Mouse (Mus musculus): ENCODE measurements around the gene Rfxap. TPM values are rescaled to one million over a fixed set of nuclear protein-coding genes. Genes with fewer than 3 reads are reported as not detected.
"Not testable (repeated sequence)": the region's sequence is repeated elsewhere in the genome, so short reads cannot be mapped to it uniquely, and the experiment has no call there.

Gene Rfxap
- polyA plus RNA-seq, 1 experiment from 2014 or later, result 31.3 TPM

DNA sequence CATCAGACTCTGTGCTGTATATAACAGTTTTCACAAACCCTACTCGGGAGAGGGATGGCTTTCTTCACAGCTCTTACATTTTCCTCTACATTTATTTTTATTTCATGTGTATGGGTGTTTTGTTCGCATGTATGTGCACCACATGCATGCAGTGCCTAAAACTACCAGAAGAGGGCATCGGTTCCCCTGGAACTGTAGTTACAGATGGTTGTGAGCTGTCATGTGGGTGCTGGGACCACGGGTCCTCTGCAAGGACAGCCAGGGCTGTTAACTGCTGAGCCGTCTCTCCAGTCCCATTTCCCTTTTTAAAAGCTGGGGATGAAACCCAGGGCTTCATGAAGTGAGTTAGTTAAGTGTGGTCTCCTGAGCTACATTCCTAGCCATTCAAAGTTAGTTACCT is 12.2 kb downstream of the Rfxap start:
- Histone ChIP-seq H3K27ac (replicated peaks) (no peak overlapping the region), H3K4me1 (peaks cover 3% of the 10 kb centered on the region; the same call in 1 of the 2 replicates), H3K36me3 (replicated peaks) (peaks cover 8% of the 10 kb centered on the region), H3K9me3 (peaks cover 9% of the 10 kb centered on the region; the same call in 1 of the 2 replicates), H3K4me3 (no peak overlapping the region), H3K27me3 (replicated peaks; ENCODE audit: low read depth, poor library complexity, severe bottlenecking) (0 out of 2 replicates have a peak, but pooled peaks cover 10% of the 10 kb centered on the region)
- no peak for DNase-seq (ENCODE audit: low spot score)
- 93% methylated on average over 5 of the region's 5 CpGs for WGBS

DNA sequence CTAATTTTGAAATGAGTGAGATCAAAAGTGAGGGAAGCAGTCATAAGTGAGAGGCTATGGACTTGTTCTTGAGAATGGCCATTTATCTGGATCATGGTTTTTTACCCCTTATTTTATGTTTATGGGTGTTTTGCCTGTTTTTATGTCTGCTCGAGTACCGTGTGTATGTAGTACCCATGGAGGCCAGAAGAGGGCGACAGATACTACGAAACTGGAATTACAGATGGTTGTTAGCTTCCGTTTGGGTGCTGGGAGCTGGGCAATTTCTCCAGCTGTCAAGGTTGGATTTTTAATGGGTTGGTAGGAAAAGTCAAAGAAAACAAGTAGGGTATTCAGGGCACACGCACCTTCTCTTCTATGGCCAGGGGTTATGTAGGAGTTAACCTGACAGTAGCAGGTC is 13.8 kb downstream of the Rfxap start:
- H3K27ac ChIP-seq (replicated peaks), result no peak overlapping the region
- H3K4me1 ChIP-seq, result peaks cover 3% of the 10 kb centered on the region; the same call in 1 of the 2 replicates
- peaks cover 8% of the 10 kb centered on the region for H3K36me3 ChIP-seq (replicated peaks)
- WGBS, result 89% methylated on average over 6 of the region's 6 CpGs
- peaks cover 9% of the 10 kb centered on the region; the same call in 1 of the 2 replicates for H3K9me3 ChIP-seq
- DNase-seq (ENCODE audit: low spot score), result no peak
- 0 out of 2 replicates have a peak, but pooled peaks cover 10% of the 10 kb centered on the region for H3K27me3 ChIP-seq (replicated peaks; ENCODE audit: low read depth, poor library complexity, severe bottlenecking)
- H3K4me3 ChIP-seq, result no peak overlapping the region

DNA sequence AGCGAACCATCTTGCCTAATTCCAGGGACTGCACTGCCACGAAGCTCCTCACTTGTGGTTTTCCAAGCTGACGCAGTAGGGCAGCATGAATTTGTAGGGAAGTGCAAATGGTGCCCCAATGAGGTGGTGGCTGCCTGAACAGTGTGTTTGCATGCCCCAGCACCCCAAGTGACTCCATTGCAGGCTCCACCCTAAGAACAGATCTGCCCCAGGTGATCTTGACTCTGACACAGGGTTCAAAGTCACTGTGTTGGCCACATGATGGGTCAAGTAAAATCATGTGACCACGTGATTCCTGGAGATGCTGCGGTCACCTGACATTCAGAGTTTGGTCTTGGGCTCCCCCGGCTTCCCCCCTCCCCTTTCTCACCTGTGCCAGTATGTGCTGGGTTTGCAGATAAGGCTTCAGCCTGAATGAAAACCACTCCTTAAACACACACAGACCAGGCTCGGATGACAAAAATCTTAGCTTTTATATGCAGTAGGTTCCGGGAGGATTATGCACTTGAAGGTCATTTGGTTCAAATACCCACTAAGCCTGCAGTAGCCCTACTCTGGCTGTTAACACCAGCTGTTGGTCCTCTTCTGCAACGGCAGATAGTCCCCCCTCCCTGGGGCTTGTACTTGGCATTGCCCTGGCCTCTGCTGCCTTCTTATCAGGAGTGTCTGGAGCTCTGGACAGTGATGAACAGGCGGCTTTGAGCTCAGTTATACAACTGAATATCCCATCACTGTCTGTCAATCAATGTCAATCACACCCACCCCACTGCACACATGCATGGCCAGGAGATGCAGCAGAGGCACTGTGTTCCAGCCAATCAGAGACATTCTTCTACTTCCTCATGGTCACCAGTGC is 15.5 kb downstream of the Rfxap start:
- no peak overlapping the region for H3K27ac ChIP-seq (replicated peaks)
- H3K4me3 ChIP-seq, result no peak overlapping the region
- peaks cover 8% of the 10 kb centered on the region for H3K36me3 ChIP-seq (replicated peaks)
- 0 out of 2 replicates have a peak, but pooled peaks cover 2% of the 10 kb centered on the region for H3K27me3 ChIP-seq (replicated peaks; ENCODE audit: low read depth, poor library complexity, severe bottlenecking)
- 79% methylated on average over 10 of the region's 10 CpGs for WGBS
- DNase-seq (ENCODE audit: low spot score), result no peak
- H3K4me1 ChIP-seq, result peaks cover 3% of the 10 kb centered on the region; the same call in 1 of the 2 replicates
- peaks cover 9% of the 10 kb centered on the region; the same call in 1 of the 2 replicates for H3K9me3 ChIP-seq

DNA sequence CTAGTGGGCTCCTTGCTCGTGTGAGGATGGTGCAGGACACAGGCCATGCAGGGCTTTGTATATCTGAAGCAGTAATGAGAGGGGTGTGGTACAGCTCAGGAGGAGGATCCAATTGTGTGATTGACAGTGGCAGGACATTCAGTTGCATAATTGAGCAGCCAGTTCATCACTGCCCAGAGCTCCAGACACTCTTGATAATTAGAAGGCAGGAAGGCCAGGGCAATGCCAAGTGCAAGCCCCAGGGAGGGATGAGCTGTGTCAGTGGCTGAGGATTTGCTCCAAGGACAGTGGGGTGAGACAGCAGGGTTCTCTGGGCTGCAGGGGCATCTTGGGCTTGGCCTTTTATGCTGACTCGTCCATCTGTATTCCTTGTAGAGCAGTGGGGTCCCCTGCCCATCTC is 17.0 kb downstream of the Rfxap start:
- Histone ChIP-seq H3K27me3 (replicated peaks; ENCODE audit: low read depth, poor library complexity, severe bottlenecking) (no peaks in the 10 kb centered on the region), H3K4me3 (no peak overlapping the region), H3K27ac (replicated peaks) (no peak overlapping the region), H3K36me3 (replicated peaks) (peaks cover 8% of the 10 kb centered on the region), H3K4me1 (0 out of 2 replicates have a peak, but pooled peaks cover 3% of the 10 kb centered on the region), H3K9me3 (peaks cover 9% of the 10 kb centered on the region; the same call in 1 of the 2 replicates)
- no peak for DNase-seq (ENCODE audit: low spot score)
- 60% methylated on average over 2 of the region's 2 CpGs for WGBS

DNA sequence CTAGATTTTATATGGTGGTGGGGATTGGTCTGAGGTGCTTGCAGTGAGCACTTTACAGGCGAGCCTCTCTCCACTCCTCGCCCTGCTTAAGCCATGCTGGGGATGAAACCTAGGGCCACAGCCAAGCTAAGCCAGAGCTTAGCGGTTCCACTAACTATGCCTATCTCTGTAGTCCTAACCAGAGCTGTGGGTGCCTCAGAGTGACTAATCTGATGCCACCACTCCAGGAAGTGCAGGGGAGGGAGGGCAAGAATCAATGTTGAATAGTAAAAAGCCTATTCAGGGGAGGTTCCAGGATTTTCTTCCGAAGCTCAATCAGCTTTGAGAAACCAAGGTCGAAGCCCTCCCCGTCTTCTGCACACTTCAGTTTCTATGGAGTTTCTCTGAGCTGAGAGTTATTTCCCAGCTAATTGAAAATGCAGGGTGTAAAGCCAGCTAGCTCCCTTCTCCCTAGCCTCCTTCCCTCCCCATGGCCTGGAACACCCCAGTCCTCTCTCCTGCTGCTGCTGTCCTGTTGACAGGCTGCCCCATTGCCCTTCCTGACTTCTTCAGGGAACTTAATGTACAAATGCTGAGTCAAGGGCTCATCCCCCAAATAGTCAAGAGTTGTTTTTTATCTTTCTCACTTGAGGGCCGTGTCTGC is 31.5 kb downstream of the Rfxap start:
- peaks cover 6% of the 10 kb centered on the region; the same call in 1 of the 2 replicates for H3K9me3 ChIP-seq
- peaks cover 6% of the 10 kb centered on the region for H3K4me1 ChIP-seq
- H3K27me3 ChIP-seq (replicated peaks; ENCODE audit: low read depth, poor library complexity, severe bottlenecking), result no peaks in the 10 kb centered on the region
- no peak overlapping the region for H3K27ac ChIP-seq (replicated peaks)
- WGBS, result 73% methylated on average over 7 of the region's 7 CpGs
- DNase-seq (ENCODE audit: low spot score), result no peak
- H3K36me3 ChIP-seq (replicated peaks), result no peaks in the 10 kb centered on the region
- H3K4me3 ChIP-seq, result no peak overlapping the region

DNA sequence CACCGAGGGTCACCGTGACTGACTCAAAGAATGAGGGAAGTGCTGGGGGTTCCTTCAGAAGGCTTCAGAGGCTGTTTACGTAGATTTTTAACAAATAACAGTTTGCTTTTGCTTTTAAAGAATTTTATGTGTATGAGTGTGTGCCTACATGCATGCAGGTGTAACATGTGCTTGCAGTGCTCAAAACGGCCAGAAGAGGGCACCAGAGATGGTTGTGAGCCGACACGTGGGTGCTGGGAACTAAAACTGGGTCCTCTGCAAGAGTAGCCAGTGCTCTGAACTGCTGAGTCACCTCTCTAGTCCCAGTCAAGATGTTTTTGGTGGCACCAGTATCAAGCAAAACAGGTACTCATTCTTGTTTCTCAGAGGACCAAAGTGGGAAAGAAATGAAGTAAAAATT is 34.0 kb downstream of the Rfxap start:
- no peak overlapping the region for H3K4me3 ChIP-seq
- DNase-seq (ENCODE audit: low spot score), result no peak
- WGBS, result 82% methylated on average over 6 of the region's 6 CpGs
- H3K36me3 ChIP-seq (replicated peaks), result no peaks in the 10 kb centered on the region
- no peak overlapping the region for H3K27ac ChIP-seq (replicated peaks)
- no peaks in the 10 kb centered on the region for H3K27me3 ChIP-seq (replicated peaks; ENCODE audit: low read depth, poor library complexity, severe bottlenecking)
- peaks cover 6% of the 10 kb centered on the region for H3K4me1 ChIP-seq
- H3K9me3 ChIP-seq, result peaks cover 4% of the 10 kb centered on the region; the same call in 1 of the 2 replicates

DNA sequence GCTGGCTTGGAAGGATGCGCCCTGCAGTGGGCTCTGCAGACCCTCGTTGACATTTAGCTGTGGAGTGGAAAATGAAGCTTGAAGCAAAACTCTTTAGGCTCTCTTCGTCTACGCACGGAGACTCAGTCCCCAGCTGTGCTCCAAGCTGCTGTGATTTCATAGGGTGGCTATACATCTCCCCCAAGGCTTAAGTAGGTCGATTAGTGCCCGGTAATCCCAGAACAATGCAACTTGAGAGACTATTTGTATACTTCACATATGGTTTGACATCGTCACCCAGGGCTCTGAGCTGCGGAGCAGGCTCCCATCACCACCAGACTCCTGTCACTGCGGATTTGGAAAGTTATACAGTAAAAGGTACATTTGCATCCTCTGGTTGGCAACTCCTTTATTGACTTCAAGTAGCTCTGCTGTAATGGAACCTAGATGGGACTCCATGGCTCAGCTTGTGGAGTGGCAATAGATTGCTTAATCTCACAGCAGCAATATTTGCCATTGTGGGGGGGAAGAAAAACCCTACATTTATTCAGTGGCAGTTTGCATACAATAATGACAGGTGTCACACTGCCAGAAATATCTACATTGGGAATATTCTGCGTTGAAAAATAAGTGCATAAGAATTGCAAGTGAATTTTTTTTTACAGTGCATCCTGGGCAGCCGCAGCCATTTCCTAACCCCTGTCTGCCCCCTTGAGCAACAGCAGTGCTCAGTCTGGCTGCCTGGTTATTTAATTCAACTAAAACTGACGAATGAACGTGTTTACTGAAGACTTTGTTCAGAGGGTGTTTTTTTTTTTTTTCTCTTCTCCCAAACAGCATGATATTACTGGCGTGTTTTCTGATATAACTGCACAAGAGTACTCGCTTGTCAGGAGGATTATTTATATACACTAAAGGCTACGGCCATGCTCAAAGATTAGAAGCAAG is 38.0 kb downstream of the Rfxap start:
- 78% methylated on average over 17 of the region's 17 CpGs for WGBS
- H3K4me3 ChIP-seq, result no peak overlapping the region
- no peak for DNase-seq (ENCODE audit: low spot score)
- H3K27ac ChIP-seq (replicated peaks), result no peak overlapping the region
- peaks cover 4% of the 10 kb centered on the region; the same call in 1 of the 2 replicates for H3K9me3 ChIP-seq
- no peaks in the 10 kb centered on the region for H3K36me3 ChIP-seq (replicated peaks)
- H3K4me1 ChIP-seq, result no peaks in the 10 kb centered on the region
- no peaks in the 10 kb centered on the region for H3K27me3 ChIP-seq (replicated peaks; ENCODE audit: low read depth, poor library complexity, severe bottlenecking)

DNA sequence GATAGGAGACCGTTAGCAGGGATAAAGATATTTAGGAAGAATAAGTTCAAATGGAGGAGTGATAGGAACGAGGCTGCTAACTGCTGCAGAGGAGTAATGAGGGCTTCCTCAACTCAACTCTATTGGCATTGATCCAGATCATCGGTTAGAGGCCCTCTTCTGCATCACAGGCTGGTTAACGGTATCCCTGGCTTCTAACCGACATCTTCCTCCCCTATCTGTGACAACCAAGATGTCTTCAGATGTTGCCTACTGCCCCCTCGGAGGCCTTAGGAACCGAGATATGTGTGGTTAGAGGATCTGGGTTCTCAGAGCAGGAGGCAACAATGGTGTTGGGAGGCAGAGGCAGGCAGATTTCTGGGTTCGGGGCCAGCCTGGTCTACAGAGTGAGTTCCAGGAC is 39.0 kb downstream of the Rfxap start:
- Histone ChIP-seq H3K27me3 (replicated peaks; ENCODE audit: low read depth, poor library complexity, severe bottlenecking) (no peaks in the 10 kb centered on the region), H3K9me3 (peaks cover 2% of the 10 kb centered on the region; the same call in 1 of the 2 replicates), H3K4me1 (peaks cover 7% of the 10 kb centered on the region), H3K27ac (replicated peaks) (no peak overlapping the region), H3K4me3 (no peak overlapping the region), H3K36me3 (replicated peaks) (no peaks in the 10 kb centered on the region)
- DNase-seq (ENCODE audit: low spot score), result no peak
- 90% methylated on average over 8 of the region's 8 CpGs for WGBS

DNA sequence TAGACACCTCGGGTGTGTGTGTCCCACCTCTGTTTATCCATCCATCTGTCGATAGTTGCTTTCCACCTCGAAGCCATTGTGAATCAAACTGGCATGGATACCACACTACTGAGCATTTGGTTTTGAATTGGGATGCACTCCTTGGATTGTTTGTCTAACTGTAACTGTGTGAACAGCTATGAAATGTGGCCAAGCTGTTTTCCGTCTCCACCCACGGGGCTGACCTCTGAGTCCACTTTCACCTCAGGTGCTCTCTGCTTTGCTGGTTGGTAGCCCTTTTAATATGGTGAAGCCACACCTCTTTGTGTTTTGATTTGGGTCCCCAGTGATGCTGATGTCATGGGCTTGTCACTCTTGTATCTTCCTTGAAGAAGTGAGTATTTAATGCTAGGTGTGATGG is 40.8 kb downstream of the Rfxap start:
- DNase-seq (ENCODE audit: low spot score), result no peak
- Histone ChIP-seq H3K36me3 (replicated peaks) (no peaks in the 10 kb centered on the region), H3K4me1 (peaks cover 7% of the 10 kb centered on the region), H3K27ac (replicated peaks) (no peak overlapping the region), H3K4me3 (no peak overlapping the region), H3K27me3 (replicated peaks; ENCODE audit: low read depth, poor library complexity, severe bottlenecking) (no peaks in the 10 kb centered on the region), H3K9me3 (no peaks in the 10 kb centered on the region)
- 90% methylated on average over 5 of the region's 5 CpGs for WGBS

DNA sequence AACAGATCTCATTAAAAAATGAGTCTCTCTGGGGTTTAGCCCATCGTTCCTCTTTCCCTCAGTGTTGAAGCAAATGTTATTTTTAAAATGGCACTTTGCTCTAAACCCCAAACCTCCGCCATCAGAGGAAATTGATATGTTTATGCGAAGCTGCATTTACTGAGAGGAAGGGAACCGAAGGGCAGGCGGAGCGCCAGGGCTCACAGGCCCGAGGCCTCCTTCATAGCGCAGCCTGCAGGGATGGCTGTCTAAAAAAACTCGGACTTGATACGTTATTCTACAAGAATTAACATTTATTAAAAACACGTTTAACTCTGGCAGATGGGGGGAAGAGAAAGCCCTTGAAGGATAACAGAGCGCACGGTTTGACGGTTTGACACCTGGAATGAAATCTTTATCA is 41.6 kb downstream of the Rfxap start:
- no peak for DNase-seq (ENCODE audit: low spot score)
- no peaks in the 10 kb centered on the region for H3K27me3 ChIP-seq (replicated peaks; ENCODE audit: low read depth, poor library complexity, severe bottlenecking)
- WGBS, result 80% methylated on average over 14 of the region's 14 CpGs
- H3K36me3 ChIP-seq (replicated peaks), result no peaks in the 10 kb centered on the region
- no peak overlapping the region for H3K4me3 ChIP-seq
- H3K27ac ChIP-seq (replicated peaks), result no peak overlapping the region
- H3K4me1 ChIP-seq, result peaks cover 10% of the 10 kb centered on the region
- H3K9me3 ChIP-seq, result no peaks in the 10 kb centered on the region

DNA sequence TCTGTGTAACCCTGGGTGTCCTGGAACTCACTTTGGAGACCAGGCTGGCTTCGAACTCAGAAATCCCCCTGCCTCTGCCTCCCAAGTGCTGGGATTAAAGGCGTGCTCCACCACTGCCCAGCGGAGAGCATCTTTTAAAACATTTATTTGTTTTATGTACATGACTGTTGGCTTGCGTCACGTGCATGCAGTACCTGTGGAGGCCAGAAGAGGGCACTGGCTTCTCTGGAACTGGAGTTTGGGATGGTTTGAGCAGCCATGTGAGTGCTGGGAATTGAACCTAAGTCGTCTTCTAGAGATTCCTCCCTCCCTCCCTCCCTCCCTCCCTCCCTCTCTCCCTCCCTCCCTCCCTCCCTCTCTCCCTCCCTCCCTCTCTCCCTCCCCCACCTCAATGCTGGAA is 42.1 kb downstream of the Rfxap start:
- not testable (repeated sequence) for DNase-seq (ENCODE audit: low spot score); H3K27ac ChIP-seq (replicated peaks)
- 86% methylated on average over 6 of the region's 6 CpGs for WGBS

DNA sequence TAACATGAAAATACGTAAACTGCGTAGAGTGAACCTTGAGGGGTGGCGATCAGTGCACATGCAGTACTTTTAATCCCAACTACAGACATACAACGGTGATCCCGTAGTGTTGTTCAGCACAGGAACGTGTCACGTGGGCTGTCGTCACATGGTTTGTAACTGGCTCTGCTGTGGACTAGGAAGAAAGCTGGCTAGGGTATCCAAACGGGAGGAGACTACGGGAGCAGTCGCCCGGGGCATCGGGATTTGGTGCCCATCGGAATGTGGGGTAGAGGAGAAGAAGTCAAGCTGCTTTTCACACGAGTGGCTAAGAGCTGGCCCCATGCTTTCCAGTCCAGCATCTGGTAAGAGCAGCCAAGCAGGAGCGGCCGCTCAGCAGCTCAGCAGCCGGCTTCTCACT is 43.2 kb downstream of the Rfxap start:
- 70% methylated on average over 18 of the region's 18 CpGs for WGBS
- no peaks in the 10 kb centered on the region for H3K36me3 ChIP-seq (replicated peaks)
- H3K27me3 ChIP-seq (replicated peaks; ENCODE audit: low read depth, poor library complexity, severe bottlenecking), result no peaks in the 10 kb centered on the region
- peak overlapping the region; percentile 37; the same call in 1 of the 2 replicates for H3K4me3 ChIP-seq
- H3K9me3 ChIP-seq, result no peaks in the 10 kb centered on the region
- peak; percentile 42 for DNase-seq (ENCODE audit: low spot score)
- H3K27ac ChIP-seq (replicated peaks), result 0 out of 2 replicates have a peak overlapping the region, but pooled peaks have one; percentile 0
- H3K4me1 ChIP-seq, result peaks cover 14% of the 10 kb centered on the region

More for the DNA sequence above, 42.1 kb downstream of the Rfxap start:
- not testable (repeated sequence) for H3K9me3 ChIP-seq; H3K36me3 ChIP-seq (replicated peaks); H3K27me3 ChIP-seq (replicated peaks; ENCODE audit: low read depth, poor library complexity, severe bottlenecking); H3K4me3 ChIP-seq
- peaks cover 14% of the 10 kb centered on the region for H3K4me1 ChIP-seq
